ENCODE assay signal across 18 mouse cellular contexts in the genomic region with DNA sequence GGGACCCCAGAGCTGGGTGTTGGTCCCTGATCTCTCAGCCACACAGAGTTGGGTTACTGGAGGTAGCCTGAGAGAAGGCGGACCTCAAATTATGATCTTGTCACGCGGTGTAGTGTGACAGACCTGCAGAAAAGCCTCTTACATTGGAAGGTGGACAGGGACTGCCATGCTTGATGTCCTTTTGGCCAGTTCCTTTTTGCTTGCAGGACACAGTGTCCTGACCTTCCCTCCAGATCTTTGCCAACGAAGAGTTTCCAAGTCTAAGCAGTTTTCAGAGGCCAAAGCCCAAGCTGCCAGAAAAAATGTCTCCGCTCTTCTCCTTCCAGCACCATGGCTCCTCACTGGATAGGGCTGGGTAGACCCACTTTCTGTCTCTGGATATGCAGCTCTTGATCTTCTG.
DNase-seq lines count a peak whose midpoint lies in the region; TF ChIP-seq lines count a peak whose summit lies in the region.
"Had no signal": no experiment of that assay in that cellular context is flagged by ENCODE, and none has a peak within 500 bp of the region (broad histone marks: within the 10 kb centered on the region; RNA-seq: fewer than 3 reads in every experiment).

No protein-coding gene starts in this region.

- TF ChIP-seq POLR2A in heart, adult 2 months (IDR thresholded peaks at IDR 0.05; ENCODE audit: insufficient read depth, low read depth, low read length): no peak

- H3K4me3 ChIP-seq in gastrocnemius, adult 2 months: no peak overlapping the region
- peak overlapping the region; percentile 23 for H3K4me3 ChIP-seq in brown adipose tissue, adult 24 weeks (ENCODE audit: insufficient read depth, low read depth, low read length)
- no peak overlapping the region for H3K4me3 ChIP-seq in heart, adult 2 months
- H3K4me3 ChIP-seq: embryonic facial prominence, embryonic 15.5 days; forebrain, embryonic 15.5 days; heart, embryonic 12.5 days; hindbrain, embryonic 10.5 days; intestine, embryonic 15.5 days had no signal

- DNase-seq in gastrocnemius, adult 2 months: peak; percentile 42
- DNase-seq in gastrocnemius, postnatal 36 days: no peak
- DNase-seq in kidney, adult 9 months: peak; percentile 70
- DNase-seq in kidney, adult 18-20 months: no peak
- peak; percentile 74 for DNase-seq in adipocyte (ENCODE audit: low spot score)
- no peak for DNase-seq in heart, adult 2 months
- DNase-seq: adrenal gland, postnatal 25 days; cerebellum, adult 11 months; cerebellum, adult 8-10 months; cerebellum, postnatal 14 days; embryo, embryonic 11 days had no signal

- peaks cover 15% of the 10 kb centered on the region; the same call in 1 of the 2 replicates for H3K4me1 ChIP-seq in brown adipose tissue, adult 24 weeks (ENCODE audit: control insufficient read depth, insufficient read depth, insufficient read length, low read length)
- no peaks in the 10 kb centered on the region; the same call in 1 of the 2 replicates for H3K4me1 ChIP-seq in heart, adult 2 months (ENCODE audit: control insufficient read depth, insufficient read depth, low read length)
- H3K4me1 ChIP-seq: intestine, embryonic 15.5 days had no signal

- H3K9ac ChIP-seq in heart, adult 2 months (ENCODE audit: low read depth, low read length): no peak overlapping the region
- H3K9ac ChIP-seq: embryonic facial prominence, embryonic 15.5 days; forebrain, embryonic 15.5 days; heart, embryonic 12.5 days; hindbrain, embryonic 14.5 days; intestine, embryonic 15.5 days had no signal

- no peak for TF ChIP-seq EP300 in heart, adult 2 months (IDR thresholded peaks at IDR 0.05; ENCODE audit: insufficient read depth, low read depth, low read length)

- H3K27ac ChIP-seq in gastrocnemius, adult 2 months: peak overlapping the region; percentile 58
- peak overlapping the region; percentile 99 for H3K27ac ChIP-seq in brown adipose tissue, adult 24 weeks (replicated peaks; ENCODE audit: low read depth, low read length)
- no peak overlapping the region for H3K27ac ChIP-seq in heart, adult 2 months
- H3K27ac ChIP-seq: embryonic facial prominence, embryonic 15.5 days; forebrain, embryonic 15.5 days; hindbrain, embryonic 10.5 days; hindbrain, embryonic 14.5 days; intestine, embryonic 15.5 days had no signal

- intact Hi-C loops in gastrocnemius, adult 2 months (cut with DNase I): no loop called here
- intact Hi-C loops in gastrocnemius, postnatal 36 days (cut with DNase I): no loop called here
- intact Hi-C loops in heart, adult 2 months (cut with DNase I): no loop called here

- no peak for TF ChIP-seq CTCF in gastrocnemius, adult 2 months (IDR thresholded peaks at IDR 0.05)
- no peak for TF ChIP-seq CTCF in heart, adult 2 months (IDR thresholded peaks at IDR 0.05)

- 87% methylated on average over 5 of the region's 5 CpGs for WGBS in heart, adult 2 months

- H3K36me3 ChIP-seq in heart, adult 2 months (ENCODE audit: control insufficient read depth, insufficient read depth, low read length): peaks cover 3% of the 10 kb centered on the region; the same call in 1 of the 2 replicates
- H3K36me3 ChIP-seq: embryonic facial prominence, embryonic 15.5 days; forebrain, embryonic 15.5 days; heart, embryonic 12.5 days; hindbrain, embryonic 10.5 days; intestine, embryonic 15.5 days had no signal

- no peaks in the 10 kb centered on the region for H3K27me3 ChIP-seq in heart, adult 2 months (ENCODE audit: control insufficient read depth, insufficient read depth, low read length)
- H3K27me3 ChIP-seq: embryonic facial prominence, embryonic 15.5 days; intestine, embryonic 15.5 days had no signal

- H3K79me2 ChIP-seq in heart, adult 2 months (replicated peaks; ENCODE audit: control insufficient read depth, insufficient read depth, low read length): no peaks in the 10 kb centered on the region

Comparison
In these comparisons a context has a peak if more than half of its experiments do, and no peak if none do; other contexts are left out.
1. DNase-seq: peak in gastrocnemius, adult 2 months (single experiment), kidney, adult 9 months (single experiment) and adipocyte (single experiment); none in gastrocnemius, postnatal 36 days (0 of 2), kidney, adult 18-20 months (single experiment) and heart, adult 2 months (0 of 2).